Mouse (Mus musculus) intestine, embryonic 14.5 days (tissue): Measurements from ENCODE around the gene Top3a. TPM values are rescaled to one million over a fixed set of nuclear protein-coding genes. Genes with fewer than 3 reads are reported as not detected.

ENCODE experiments used
- ATAC-seq: fragments of 200-750 bp; cut with Nextera tagmentation; replicated peaks from 2 replicates; pipeline ENCODE4 v1.8.0; 2017; ENCODE audit warnings: low read depth, moderate number of reproducible peaks, moderate TSS enrichment, moderate library complexity; ENCODE audit not compliant: low FRiP score, low TSS enrichment
- DNase-seq: peaks from one replicate; pipeline ENCODE4 v3.0.0-alpha.2; 2018; ENCODE audit warnings: low spot score
- H3K27ac ChIP-seq: fragments of 300-500 bp; sonication (generic); 2 replicates; pipeline ENCODE4 v1.5.1; 2014; ENCODE audit warnings: low read depth, mild to moderate bottlenecking, control low read depth
- H3K27me3 ChIP-seq: fragments of 300-500 bp; sonication (generic); replicated peaks from 2 replicates; pipeline ENCODE4 v1.6.1; 2014; ENCODE audit warnings: low read length, control low read depth; ENCODE audit not compliant: control insufficient read depth, insufficient read depth
- H3K36me3 ChIP-seq: fragments of 300-500 bp; sonication (generic); 2 replicates; pipeline ENCODE4 v1.6.1; 2014; ENCODE audit warnings: low read length, control low read depth; ENCODE audit not compliant: control insufficient read depth, insufficient read depth
- H3K4me1 ChIP-seq: fragments of 300-500 bp; sonication (generic); replicated peaks from 2 replicates; pipeline ENCODE4 v1.6.1; 2014; ENCODE audit warnings: low read length, control low read depth, mixed read lengths; ENCODE audit not compliant: control insufficient read depth, insufficient read depth
- H3K4me2 ChIP-seq: fragments of 300-500 bp; sonication (generic); 2 replicates; pipeline ENCODE4 v1.6.1; 2014; ENCODE audit warnings: low read length
- H3K4me3 ChIP-seq: fragments of 300-500 bp; sonication (generic); 2 replicates; pipeline ENCODE4 v1.5.1; 2014; ENCODE audit warnings: low read depth, low read length, control low read depth, mixed read lengths
- H3K9ac ChIP-seq: fragments of 300-500 bp; sonication (generic); 2 replicates; pipeline ENCODE4 v1.6.1; 2014; ENCODE audit warnings: mild to moderate bottlenecking, low read length
- H3K9me3 ChIP-seq: fragments of 300-500 bp; sonication (generic); 2 replicates; pipeline ENCODE4 v1.6.1; 2016; ENCODE audit warnings: low read length, control low read depth; ENCODE audit not compliant: control insufficient read depth
- WGBS: fragments of 180-500 bp; shearing (Covaris S2); extraction: QIAGEN DNeasy Blood & Tissue Kit; methylation state at CpG from one replicate; pipeline ENCODE4 v1.1.7; 2014; 5-methylcytosine and 5-hydroxymethylcytosine counted together
- polyA plus RNA-seq: library from polyadenylated mRNA; unstranded; fragments of >200 nt; fragmentation: Nextera tagmentation; extraction: Ambion mirVana; gene quantifications from 2 replicates; pipeline ENCODE4 v1.2.1, GENCODE M21; 2014

Gene Top3a
- polyA plus RNA-seq, 1 experiment from 2014 or later = 13.4 TPM

DNA sequence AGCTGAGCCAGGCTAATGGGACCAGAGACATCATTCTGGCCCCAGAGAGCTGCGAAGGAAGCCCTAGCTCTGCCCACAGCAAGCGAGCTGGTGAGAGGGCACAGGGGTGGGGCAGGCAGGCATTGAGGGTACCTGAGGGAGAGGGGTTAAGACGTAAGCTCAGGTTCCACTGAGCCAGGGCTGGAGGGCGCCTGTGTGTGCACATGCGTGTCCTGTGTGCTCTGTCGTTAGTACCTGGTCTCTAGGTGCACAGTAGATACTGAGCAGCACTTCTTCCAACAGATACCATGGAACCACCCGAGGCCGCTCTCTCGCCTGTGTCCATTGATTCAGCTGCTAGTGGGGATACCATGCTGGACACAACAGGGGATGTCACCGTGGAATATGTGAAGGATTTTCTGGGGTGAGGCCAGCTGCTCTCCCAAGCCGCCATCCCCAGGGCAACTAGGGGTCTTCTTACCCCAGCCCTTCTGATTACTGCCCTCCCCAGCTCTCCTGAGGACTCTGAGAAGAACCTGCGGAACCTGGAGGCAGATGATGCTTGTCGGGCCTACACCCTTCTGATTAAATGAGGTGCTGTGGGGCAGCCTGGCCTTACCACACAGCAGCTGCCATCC, 64.4 kb downstream of the Top3a start:
- no peak overlapping the region for H3K27ac ChIP-seq
- ATAC-seq (no peak), DNase-seq (no peak)
- WGBS = 92% methylated on average over 13 of the region's 13 CpGs
- H3K9ac ChIP-seq = no peak overlapping the region
- no peaks in the 10 kb centered on the region for H3K27me3 ChIP-seq
- no peaks in the 10 kb centered on the region for H3K9me3 ChIP-seq
- no peak overlapping the region for H3K4me2 ChIP-seq
- H3K36me3 ChIP-seq = peaks cover 98% of the 10 kb centered on the region
- H3K4me1 ChIP-seq = no peaks in the 10 kb centered on the region
- no peak overlapping the region for H3K4me3 ChIP-seq

GRCm38 (mm10) chr11:60712040-60712439, 65.1 kb downstream of the Top3a start:
- ATAC-seq (no peak), DNase-seq (no peak)
- no peaks in the 10 kb centered on the region for H3K4me1 ChIP-seq
- H3K27me3 ChIP-seq = no peaks in the 10 kb centered on the region
- no peak overlapping the region for H3K9ac ChIP-seq
- H3K4me2 ChIP-seq = no peak overlapping the region
- no peak overlapping the region for H3K27ac ChIP-seq
- no peaks in the 10 kb centered on the region for H3K9me3 ChIP-seq
- WGBS = 90% methylated on average over 18 of the region's 18 CpGs
- peaks cover 100% of the 10 kb centered on the region for H3K36me3 ChIP-seq
- H3K4me3 ChIP-seq = no peak overlapping the region

DNA sequence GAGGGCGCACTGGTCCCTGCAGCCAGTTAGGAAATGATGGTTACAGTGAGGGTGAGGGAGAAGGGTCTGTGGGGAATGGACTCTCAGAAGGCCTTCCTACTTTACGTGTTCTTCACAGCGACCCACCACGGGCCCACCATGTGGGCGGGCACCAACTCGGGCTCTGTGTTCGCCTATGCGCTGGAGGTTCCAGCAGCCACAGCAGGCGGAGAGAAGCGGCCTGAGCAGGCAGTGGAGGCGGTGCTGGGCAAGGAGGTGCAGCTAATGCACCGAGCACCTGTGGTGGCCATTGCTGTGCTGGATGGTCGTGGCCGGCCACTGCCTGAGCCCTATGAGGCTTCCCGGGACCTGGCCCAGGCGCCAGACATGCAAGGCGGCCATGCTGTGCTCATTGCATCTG, 65.9 kb downstream of the Top3a start:
- 95% methylated on average over 17 of the region's 17 CpGs for WGBS
- no peak for ATAC-seq
- Histone ChIP-seq H3K27me3 (no peaks in the 10 kb centered on the region), H3K9ac (no peak overlapping the region), H3K4me1 (no peaks in the 10 kb centered on the region), H3K27ac (no peak overlapping the region), H3K4me3 (no peak overlapping the region), H3K4me2 (no peak overlapping the region), H3K36me3 (peaks cover 100% of the 10 kb centered on the region), H3K9me3 (no peaks in the 10 kb centered on the region)
- DNase-seq = no peak

DNA sequence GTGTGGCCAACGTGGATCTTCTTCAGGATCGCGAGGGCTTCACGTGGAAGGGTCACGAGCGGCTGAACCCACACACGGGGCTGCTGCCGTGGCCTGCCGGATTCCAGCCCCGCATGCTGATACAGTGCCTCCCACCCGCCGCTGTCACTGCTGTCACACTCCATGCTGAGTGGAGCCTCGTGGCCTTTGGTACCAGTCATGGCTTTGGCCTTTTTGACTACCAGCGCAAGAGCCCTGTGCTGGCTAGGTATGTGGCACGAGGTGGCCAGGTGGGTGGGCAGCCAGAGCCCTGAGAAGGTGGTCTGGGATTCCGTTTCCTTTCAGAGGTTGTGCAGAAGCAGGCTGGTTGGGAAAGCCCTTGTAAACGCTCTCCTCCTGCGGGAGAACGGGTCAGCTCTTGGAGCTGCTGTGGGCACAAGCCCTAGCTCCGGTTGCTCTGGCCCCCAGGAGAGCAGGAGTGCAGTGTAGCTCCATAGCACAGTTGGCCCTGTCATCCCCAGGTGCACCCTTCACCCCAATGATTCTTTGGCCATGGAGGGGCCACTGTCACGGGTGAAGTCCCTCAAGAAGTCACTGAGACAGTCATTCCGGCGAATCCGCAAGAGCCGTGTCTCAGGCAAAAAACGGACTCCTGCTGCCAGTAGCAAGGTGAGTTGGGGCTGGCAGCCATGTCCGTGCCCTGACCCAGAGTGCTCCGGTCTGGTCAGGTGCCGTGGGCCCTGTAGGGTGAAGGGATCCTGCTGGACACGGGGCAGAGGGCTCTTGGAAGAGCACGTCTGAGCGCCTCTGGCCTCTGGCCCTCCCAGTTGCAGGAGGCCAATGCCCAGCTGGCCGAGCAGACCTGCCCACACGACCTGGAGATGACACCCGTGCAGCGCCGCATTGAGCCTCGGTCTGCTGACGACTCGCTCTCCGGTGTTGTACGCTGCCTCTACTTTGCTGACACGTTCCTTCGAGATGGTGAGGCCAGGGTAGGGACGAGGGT, 67.4 kb downstream of the Top3a start:
- H3K9ac ChIP-seq = no peak overlapping the region
- H3K4me1 ChIP-seq = no peaks in the 10 kb centered on the region
- no peak overlapping the region for H3K4me3 ChIP-seq
- H3K9me3 ChIP-seq = no peaks in the 10 kb centered on the region
- no peak overlapping the region for H3K4me2 ChIP-seq
- no peak for ATAC-seq
- no peak overlapping the region for H3K27ac ChIP-seq
- peaks cover 100% of the 10 kb centered on the region for H3K36me3 ChIP-seq
- no peak for DNase-seq
- WGBS = 94% methylated on average over 45 of the region's 45 CpGs
- H3K27me3 ChIP-seq = no peaks in the 10 kb centered on the region

- H3K36me3 ChIP-seq = peaks cover 98% of the 10 kb centered on the region
- H3K9ac ChIP-seq = no peak overlapping the region
- no peak for DNase-seq
- H3K9me3 ChIP-seq = no peaks in the 10 kb centered on the region
- no peak overlapping the region for H3K4me2 ChIP-seq
- H3K4me1 ChIP-seq = no peaks in the 10 kb centered on the region
- no peak overlapping the region for H3K27ac ChIP-seq
- WGBS = 91% methylated on average over 10 of the region's 10 CpGs
- no peak overlapping the region for H3K4me3 ChIP-seq
- no peaks in the 10 kb centered on the region for H3K27me3 ChIP-seq
- ATAC-seq = no peak
Measured at GRCm38 (mm10) chr11:60708631-60709030, 68.5 kb downstream of the Top3a start.

GRCm38 (mm10) chr11:60707672-60708071, 69.5 kb downstream of the Top3a start:
- no peaks in the 10 kb centered on the region for H3K4me1 ChIP-seq
- peaks cover 95% of the 10 kb centered on the region for H3K36me3 ChIP-seq
- no peaks in the 10 kb centered on the region for H3K27me3 ChIP-seq
- no peak overlapping the region for H3K4me3 ChIP-seq
- ATAC-seq (no peak), DNase-seq (no peak)
- no peak overlapping the region for H3K9ac ChIP-seq
- no peak overlapping the region for H3K4me2 ChIP-seq
- no peak overlapping the region for H3K27ac ChIP-seq
- 67% methylated on average over 3 of the region's 3 CpGs for WGBS
- no peaks in the 10 kb centered on the region for H3K9me3 ChIP-seq

GRCm38 (mm10) chr11:60706696-60707480, 70.3 kb downstream of the Top3a start:
- WGBS = 90% methylated on average over 14 of the region's 14 CpGs
- DNase-seq = no peak

DNA sequence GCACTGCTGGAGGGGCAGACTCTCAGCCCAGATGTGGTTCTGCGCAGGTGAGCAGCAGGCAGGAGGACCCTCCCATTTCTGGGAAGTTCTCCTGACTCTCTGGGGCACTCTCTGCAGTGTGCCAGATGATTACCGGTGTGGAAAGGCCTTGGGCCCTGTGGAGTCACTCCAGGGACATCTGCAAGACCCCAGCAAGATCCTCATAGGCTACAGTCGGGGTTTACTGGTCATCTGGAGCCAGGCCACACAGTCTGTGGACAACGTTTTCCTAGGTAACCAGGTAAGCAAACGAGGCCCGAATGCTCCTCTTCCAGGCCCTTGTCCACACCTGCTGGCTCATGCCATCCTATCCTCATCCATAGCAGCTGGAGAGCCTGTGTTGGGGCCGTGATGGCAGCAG, 71.1 kb downstream of the Top3a start:
- Histone ChIP-seq H3K36me3 (peaks cover 83% of the 10 kb centered on the region), H3K9ac (no peak overlapping the region)
- DNase-seq = no peak

More at GRCm38 (mm10) chr11:60706696-60707480, 70.3 kb downstream of the Top3a start:
- Histone ChIP-seq H3K27me3 (no peaks in the 10 kb centered on the region), H3K4me3 (no peak overlapping the region), H3K9ac (no peak overlapping the region), H3K4me1 (no peaks in the 10 kb centered on the region; the same call in 1 of the 2 replicates), H3K9me3 (no peaks in the 10 kb centered on the region), H3K4me2 (no peak overlapping the region), H3K27ac (no peak overlapping the region), H3K36me3 (peaks cover 91% of the 10 kb centered on the region)
- ATAC-seq = peak; percentile 44; the same call in 1 of the 2 replicates

More for the DNA sequence above, 71.1 kb downstream of the Top3a start:
- WGBS = 92% methylated on average over 7 of the region's 7 CpGs
- Histone ChIP-seq H3K4me2 (no peak overlapping the region), H3K27ac (no peak overlapping the region), H3K9me3 (no peaks in the 10 kb centered on the region), H3K4me1 (peaks cover 4% of the 10 kb centered on the region), H3K4me3 (no peak overlapping the region), H3K27me3 (no peaks in the 10 kb centered on the region)
- no peak for ATAC-seq
